Mouse (Mus musculus) G1E-ER4 (cell line): ENCODE data around the gene Gm20388. TPM values are rescaled to one million over a fixed set of nuclear protein-coding genes. Genes with fewer than 3 reads are reported as not detected.

ENCODE experiments used
- GATA1 ChIP-seq: IDR thresholded peaks from one replicate; pipeline ENCODE4 v1.8.0; 2012; ENCODE audit warnings: low read length, inconsistent platforms
- polyA plus RNA-seq: library from polyadenylated mRNA; stranded (reverse); fragments of >175 nt; gene quantifications from 2 replicates; pipeline ENCODE4 v1.2.3, GENCODE M21; 2012

Gene Gm20388
- polyA plus RNA-seq, 1 experiment: not detected

DNA sequence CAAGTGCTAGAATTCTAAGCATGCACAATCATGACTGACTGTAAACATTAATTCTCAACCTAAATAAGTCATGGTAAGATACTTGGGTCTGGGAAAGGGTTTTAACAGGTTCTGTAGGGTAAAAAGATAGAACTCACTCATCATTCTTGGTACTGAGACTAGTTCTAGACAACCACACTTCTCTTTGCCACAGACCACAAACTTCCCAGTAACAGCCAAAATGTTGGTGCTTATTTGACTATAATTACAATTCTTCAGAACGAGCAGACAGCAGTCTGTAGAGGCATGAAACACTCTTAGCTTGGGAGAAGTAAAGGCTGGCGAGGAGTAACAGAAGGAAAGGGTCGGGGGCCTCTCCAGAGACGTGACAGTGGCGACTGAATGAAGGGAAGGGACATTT, 3051.4 kb downstream of the Gm20388 start:
- TF ChIP-seq GATA1: no peak

DNA sequence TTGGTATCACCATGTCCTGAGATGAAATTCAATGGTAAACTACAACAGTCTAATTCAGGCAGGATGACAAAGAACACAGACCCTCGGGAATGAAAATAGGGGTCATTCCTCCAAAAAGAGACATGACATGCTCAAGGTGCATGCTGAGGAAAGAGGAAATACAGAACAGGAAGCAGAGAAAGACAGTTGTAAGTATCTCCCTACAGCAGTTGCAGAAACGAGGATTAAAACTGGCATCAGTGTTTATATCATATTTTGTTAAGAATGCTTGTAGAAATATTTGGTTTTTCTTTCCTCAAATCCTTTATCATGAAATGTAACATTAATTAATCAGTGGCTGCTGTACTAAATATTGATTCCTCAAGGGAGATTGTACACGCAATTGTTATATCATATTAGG, 3056.0 kb downstream of the Gm20388 start:
- TF ChIP-seq GATA1: no peak

DNA sequence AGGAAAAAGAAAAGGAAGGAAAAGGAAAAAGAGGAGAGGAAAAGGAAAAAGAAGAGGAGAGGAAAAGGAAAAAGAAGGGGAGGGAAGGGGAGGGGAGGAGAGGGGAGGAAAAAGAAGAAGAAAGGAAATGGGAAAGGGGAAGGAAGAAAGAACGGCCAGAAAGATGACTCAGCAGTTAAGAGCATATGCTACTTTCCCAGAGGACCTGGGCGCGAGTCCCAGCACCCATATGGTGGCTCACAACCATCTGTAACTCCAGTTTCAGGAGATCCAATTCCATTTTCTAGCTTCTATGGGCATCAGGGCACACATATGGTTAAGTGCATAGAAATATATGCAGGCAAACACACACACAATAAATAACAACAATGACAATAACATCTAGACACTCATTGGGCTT, 3057.5 kb downstream of the Gm20388 start:
- TF ChIP-seq GATA1: no peak

DNA sequence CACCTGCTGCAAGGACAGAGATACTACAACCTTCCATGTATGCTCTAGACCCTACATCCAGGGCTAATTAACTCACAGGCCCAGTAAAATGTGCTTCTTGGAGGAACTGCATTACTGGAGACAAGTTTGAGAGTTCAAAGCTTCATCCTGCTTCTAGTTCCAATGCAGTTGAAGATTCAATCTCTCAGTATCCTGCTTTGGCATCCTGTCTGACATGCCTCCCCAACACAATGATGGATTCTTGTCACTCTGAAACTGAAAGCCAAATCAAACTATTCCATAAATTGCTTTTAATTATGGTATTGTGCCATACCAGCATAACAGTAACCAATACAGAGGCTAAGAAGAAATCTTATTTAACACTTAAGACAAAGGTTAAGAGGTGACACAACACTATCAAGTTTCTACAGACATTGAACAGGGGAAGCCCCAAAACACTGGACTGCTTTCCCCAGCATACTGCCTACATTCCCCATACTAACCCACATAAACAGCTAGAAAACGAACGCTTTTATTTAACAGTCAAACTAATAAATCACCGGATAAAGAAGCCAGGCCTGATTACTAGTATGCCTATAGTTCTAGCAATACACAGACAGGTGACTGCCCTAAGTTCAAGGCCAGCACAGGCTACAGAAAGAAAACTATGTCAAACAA, 3059.5 kb downstream of the Gm20388 start:
- TF ChIP-seq GATA1: no peak

DNA sequence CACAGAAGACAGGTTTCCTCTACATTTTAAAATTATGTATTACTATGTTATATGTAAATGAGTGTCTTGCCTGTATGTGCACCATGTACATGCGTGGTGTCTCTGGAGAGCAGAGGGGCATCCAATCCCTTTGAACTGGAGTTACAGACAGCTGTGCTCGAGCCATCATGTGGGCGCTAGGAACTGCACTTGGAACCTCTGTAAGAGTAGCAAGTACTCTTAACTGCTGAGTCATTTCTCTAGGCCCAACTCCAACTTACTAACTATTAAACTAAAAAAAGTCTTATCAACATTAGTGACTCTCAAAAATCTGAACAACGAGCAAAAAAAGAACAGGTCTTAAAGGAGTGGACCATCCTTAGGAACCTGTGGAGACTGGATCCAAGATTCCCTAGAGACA, 3065.4 kb downstream of the Gm20388 start:
- TF ChIP-seq GATA1: no peak

DNA sequence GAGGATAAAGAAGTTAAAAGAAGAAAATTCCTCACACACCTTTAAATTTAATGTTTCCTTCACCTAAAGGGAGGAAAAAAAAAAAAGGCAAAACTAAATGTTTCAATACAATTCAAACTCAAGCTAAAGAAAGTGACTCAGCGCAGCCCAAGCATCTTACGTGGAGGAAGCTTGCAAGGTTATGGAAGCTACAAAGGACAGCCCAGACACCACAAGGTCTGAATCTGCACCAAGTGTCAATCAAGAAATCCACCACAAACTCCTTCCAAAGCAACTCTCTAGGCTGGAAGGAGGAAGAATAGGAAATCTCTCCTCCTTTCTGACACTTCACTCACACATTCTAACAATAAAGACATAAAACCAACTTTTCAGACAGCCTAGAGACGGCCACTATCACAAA, 3068.8 kb downstream of the Gm20388 start:
- no peak for TF ChIP-seq GATA1

DNA sequence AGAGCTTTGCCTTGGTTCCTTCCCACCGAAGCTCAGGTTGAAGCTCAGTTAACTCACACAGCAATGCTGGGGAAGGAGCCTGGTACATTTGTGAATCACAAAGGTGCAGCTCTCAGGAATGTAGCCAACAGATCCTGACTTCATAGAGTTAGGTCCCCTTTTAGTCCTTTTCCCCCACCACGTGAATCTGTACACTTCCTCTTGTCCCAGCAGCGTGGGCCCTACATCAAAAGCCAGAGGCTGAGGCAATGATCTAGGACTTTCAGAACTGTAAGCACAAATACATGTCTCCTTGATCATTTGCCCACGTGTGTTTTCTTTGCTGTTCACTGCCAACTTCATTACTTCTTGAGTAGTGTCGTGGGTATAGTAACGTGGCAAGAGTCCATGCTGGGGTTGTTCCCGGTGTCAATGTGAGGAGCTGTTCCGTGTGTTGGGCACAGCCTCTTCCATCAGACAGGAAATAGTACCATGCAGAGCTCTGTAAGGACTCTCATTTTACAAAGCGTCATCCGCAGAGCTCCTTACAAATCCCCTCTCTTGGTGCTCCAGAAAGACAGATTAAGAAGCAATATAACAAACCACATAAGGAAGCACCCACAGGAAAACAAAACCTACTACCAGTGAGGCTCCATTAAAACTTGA, 3069.3 kb downstream of the Gm20388 start:
- TF ChIP-seq GATA1: no peak

DNA sequence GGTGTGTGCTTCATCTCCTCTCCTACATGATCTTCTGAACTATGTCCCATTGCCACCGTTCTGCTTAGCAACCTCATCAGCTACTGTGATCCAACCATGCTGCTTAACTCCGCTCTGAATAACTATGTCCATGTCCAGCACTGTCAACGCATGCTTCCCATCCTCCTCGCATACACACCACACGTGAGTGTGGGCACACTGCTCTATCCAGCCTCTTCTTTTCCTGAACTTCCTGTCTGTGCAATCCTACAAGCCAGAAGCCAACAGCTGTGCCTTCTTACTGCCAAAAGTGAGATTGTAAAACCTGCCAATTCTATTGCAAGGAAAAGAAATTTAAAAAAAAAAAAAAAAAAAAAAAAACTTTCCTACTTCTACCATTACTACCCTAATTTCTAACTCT, 3071.0 kb downstream of the Gm20388 start:
- TF ChIP-seq GATA1: no peak

DNA sequence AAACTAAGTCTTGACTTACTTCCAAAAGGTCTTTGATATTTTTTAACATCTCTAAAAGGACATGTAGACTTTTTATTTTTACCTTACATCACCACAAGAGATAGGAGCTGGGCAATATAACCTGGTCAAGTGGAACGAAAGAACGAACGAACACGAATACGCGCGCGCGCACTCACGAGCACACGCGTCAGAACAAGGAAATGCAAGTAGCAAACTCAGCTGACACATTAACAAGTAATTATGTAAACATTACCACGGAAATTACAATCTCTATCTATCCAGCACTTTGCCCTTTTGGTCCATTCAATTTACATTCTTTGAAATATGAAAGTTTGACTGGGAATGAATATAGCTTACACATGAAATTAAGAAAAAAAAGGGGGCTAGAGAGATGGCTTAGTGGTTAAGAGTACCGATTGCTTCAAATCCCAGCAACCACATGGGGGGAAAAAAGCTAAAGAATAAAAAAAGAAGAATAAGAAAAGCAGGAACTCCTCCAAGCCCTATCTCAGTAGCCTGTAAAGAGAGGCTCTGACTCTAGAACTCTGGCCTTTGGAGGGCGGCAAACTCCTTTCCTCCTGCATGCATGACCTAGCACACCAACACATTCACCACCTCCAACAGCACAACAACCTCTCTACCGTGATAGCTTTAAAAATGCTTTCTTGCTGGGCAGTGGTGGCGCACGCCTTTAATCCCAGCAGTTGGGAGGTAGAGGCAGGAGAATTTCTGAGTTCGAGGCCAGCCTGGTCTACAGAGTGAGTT, 3072.7 kb downstream of the Gm20388 start:
- TF ChIP-seq GATA1: no peak

DNA sequence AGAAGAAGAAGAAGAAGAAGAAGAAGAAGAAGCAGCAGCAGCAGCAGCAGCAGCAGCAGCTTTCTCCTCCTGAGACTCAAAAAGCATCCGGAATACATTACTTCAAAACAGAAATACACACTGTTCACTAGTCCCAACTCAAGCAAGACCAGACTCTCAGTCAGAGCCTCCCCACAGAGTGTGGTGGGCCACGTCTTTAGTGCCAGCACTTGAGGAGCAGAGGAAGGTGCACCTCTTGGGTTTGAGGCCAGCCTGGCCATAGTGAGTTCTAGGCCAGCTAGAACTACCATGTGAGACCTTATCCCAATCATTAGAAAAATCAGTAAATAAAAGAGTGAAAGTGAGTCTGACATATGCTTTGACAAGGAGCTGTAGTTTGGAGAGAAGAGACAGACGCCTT, 3073.5 kb downstream of the Gm20388 start:
- no peak for TF ChIP-seq GATA1

DNA sequence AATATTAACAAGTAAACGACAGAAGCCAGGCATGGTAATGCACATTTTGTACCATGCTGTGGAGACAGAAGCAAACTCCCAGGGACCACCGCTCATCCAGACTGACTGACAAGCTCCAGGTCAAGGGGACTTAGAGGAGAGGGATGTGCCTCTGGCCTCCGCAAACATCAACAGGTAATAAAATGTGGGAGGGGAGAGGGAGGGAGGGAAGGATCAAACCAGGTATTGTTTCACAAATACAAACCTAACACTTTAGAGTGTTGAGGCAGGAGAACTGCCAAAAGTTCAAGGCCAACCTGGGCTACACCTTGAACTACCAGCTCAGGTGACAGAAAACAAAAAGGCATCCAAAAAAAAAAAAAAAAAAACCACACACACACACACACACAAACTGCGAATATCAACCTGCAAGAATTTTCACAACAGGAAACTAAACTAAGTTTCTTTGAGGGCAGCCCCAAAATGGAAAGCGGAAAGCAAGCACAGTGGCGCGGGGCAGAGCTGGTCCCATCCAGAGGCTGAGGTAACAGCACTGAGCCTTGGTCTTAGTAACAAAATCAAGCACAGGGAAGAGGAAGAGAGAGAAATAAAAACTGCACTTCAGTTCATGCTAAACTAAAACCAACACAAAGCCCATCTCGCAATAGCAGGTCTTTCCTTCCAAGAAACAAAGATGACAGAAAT, 3076.0 kb downstream of the Gm20388 start:
- TF ChIP-seq GATA1: no peak

DNA sequence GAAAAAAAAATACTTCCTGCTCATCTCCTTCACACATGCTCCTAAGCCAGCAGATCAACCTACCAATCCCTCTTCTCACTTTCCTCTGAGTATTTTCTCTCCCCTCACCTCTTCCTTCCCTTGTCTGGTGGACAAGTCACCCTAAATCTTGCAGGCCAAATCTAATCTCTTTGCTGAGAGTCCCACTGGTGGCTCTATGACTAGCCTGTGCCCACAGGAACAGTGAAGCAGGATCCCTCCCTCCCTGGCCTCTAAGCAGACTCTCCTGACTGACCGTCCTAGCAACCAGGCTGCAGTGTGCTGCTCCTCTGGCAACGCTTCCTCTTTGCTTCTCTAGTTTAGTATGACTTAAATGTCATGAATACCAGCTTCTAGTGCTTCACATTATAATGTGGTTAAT, 3076.6 kb downstream of the Gm20388 start:
- no peak for TF ChIP-seq GATA1

DNA sequence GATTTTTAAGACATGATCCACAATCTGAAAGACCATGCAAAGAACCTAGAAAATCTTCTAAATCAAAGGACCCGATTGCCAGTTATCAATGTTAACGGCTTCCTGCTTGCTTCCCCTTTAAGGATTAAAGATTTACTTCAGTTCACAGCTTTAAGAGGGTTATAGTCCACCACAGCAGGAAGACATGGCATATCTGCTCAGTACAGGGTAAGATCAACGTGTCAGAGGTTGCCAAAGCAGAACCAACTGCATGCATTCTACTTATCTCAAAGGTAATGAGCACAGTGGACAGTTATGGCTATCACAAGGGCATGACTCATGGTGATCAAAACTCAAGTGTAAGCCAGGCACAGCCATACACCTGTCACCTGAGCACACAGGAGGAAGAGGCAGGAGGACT, 3078.3 kb downstream of the Gm20388 start:
- peak; percentile 56 for TF ChIP-seq GATA1

DNA sequence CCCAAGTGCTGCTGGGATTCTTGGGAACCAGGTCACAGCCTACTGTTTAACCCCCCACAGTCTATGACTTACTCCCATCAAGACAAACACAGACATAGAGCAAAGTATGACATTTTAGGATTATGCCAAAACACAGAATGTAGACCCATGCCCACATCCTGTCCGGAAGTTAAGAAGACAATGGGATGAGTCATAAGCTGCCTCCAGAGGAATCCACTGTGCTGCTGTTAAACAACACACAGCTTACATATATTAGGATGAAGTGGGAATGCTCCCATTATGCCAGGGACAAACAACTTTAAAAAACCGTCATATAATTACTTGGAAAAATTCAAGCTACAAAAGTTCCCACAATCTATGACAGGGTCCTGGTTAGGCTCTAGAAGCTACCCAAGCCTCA, 3079.3 kb downstream of the Gm20388 start:
- TF ChIP-seq GATA1: no peak

DNA sequence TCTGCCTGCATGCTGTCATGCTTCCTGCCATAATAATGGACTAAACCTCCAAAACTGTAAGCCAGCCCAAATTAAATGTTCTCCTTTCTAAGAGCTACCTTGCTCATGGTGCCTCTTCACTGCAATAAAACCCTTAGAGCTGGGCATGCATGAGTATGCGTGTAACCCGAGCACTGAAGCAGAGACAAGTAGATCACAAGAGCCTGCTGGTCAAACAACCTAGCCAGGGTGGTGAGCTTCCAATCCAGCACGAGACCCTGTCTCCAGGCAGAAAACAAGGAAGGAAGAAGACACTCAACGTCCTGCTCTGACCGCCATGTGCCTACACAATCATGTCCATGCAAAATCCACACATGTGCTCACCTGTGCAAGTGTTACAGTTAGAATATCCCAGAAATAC, 3080.7 kb downstream of the Gm20388 start:
- no peak for TF ChIP-seq GATA1

DNA sequence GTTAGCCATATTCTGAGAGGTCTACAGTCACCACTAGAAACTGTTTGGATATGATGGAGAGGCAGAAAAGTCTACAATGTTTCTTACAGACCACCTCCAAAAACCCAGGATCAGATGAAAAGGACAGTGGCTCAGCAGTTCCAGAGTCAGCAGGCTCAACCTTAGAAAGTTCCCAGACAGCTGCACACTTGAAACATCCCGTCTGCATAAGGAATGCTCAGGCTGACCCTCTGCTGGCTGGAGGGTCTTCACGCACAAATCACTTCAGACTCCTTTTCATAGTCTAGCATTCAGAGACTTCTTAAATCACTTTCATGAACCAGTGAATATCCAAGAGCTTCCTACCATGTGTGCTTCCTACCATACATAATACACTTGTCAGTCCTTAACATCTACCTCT, 3081.7 kb downstream of the Gm20388 start:
- no peak for TF ChIP-seq GATA1

DNA sequence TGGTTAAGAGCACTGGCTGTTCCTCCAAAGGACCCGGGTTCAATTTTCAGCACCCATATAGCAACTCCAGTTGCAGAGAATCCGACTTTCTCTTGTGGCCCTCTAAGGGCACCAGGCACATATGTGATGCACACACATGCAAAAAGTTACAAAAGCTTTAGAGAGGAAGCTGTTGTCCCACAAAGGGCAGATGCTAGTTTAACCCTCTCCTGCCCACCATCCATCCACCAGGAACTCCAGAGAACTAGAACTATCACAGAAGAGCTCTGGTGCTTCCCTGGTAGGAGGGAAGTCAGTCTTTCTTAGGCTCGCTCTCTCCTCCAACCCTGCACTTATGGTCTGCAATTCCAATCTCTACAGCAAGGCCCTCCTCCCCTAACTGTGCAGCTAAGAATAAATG, 3082.4 kb downstream of the Gm20388 start:
- TF ChIP-seq GATA1: no peak
